Mouse (Mus musculus) forebrain, embryonic 12.5 days (tissue): Measurements from ENCODE around the gene 2610318N02Rik. TPM values are rescaled to one million over a fixed set of nuclear protein-coding genes. Genes with fewer than 3 reads are reported as not detected.
A peak's percentile ranks its signal among the peaks of the same experiment; 100 is the strongest.
"Not testable (repeated sequence)": the region's sequence is repeated elsewhere in the genome, so short reads cannot be mapped to it uniquely, and the experiment has no call there.

Source experiments
- ATAC-seq: fragments of 200-750 bp; cut with Nextera tagmentation; 2 replicates; pipeline ENCODE4 v1.8.0; 2017; ENCODE audit warnings: moderate TSS enrichment; ENCODE audit not compliant: low FRiP score
- H3K27ac ChIP-seq: fragments of 300-500 bp; sonication (generic); 2 replicates; pipeline ENCODE4 v1.5.1; 2016; ENCODE audit warnings: mild to moderate bottlenecking
- H3K27me3 ChIP-seq: fragments of 300-500 bp; sonication (generic); 2 replicates; pipeline ENCODE4 v1.6.1; 2016; ENCODE audit warnings: mild to moderate bottlenecking
- H3K36me3 ChIP-seq: fragments of 300-500 bp; sonication (generic); replicated peaks from 2 replicates; pipeline ENCODE4 v1.6.1; 2016; ENCODE audit warnings: mild to moderate bottlenecking
- H3K4me1 ChIP-seq: fragments of 300-500 bp; sonication (generic); 2 replicates; pipeline ENCODE4 v1.6.1; 2016
- H3K4me2 ChIP-seq: fragments of 300-500 bp; sonication (generic); 2 replicates; pipeline ENCODE4 v1.6.1; 2016; ENCODE audit warnings: mild to moderate bottlenecking, moderate library complexity
- H3K4me3 ChIP-seq: fragments of 300-500 bp; sonication (generic); replicated peaks from 2 replicates; pipeline ENCODE4 v1.5.1; 2016; ENCODE audit warnings: mild to moderate bottlenecking
- H3K9ac ChIP-seq: fragments of 300-500 bp; sonication (generic); 2 replicates; pipeline ENCODE4 v1.6.1; 2016; ENCODE audit warnings: mild to moderate bottlenecking
- H3K9me3 ChIP-seq: fragments of 300-500 bp; sonication (generic); 2 replicates; pipeline ENCODE4 v1.6.1; 2016
- whole genome bisulfite sequencing: fragments of 180-500 bp; shearing (Covaris S2); methylation state at CpG from one replicate; pipeline ENCODE4 v1.1.7; 2016; 5-methylcytosine and 5-hydroxymethylcytosine counted together
- polyA plus RNA-seq: library from polyadenylated mRNA; unstranded; fragments of >200 nt; fragmentation: Nextera tagmentation; extraction: Ambion mirVana; gene quantifications from 2 replicates; pipeline ENCODE4 v1.2.1, GENCODE M21; 2016

Gene 2610318N02Rik
- 79.2 and 79.9 TPM in 2 replicates for polyA plus RNA-seq

- H3K4me2 ChIP-seq = peak within 1 kb of the TSS; percentile 81
- peaks cover 26% of the 10 kb centered on the region for H3K36me3 ChIP-seq
- peaks cover 39% of the 10 kb centered on the region for H3K4me1 ChIP-seq
- peak; percentile 95 for ATAC-seq
- peak within 1 kb of the TSS; percentile 68 for H3K27ac ChIP-seq
- peak within 1 kb of the TSS; percentile 73 for H3K9ac ChIP-seq
- WGBS = under 1% methylated on average over 25 of the region's 25 CpGs
- H3K9me3 ChIP-seq = no peaks in the 10 kb centered on the region
- H3K27me3 ChIP-seq = no peaks in the 10 kb centered on the region
- peak within 1 kb of the TSS; percentile 61 for H3K4me3 ChIP-seq
Measured at GRCm38 (mm10) chr16:17124871-17125520, at the start of gene 2610318N02Rik. 2610318N02Rik (minus strand) TSS chr16:17125167.

- Histone ChIP-seq H3K4me2 (no peak overlapping the region), H3K36me3 (peaks cover 52% of the 10 kb centered on the region), H3K4me3 (no peak overlapping the region), H3K9me3 (no peaks in the 10 kb centered on the region), H3K9ac (no peak overlapping the region), H3K4me1 (no peaks in the 10 kb centered on the region), H3K27ac (no peak overlapping the region), H3K27me3 (no peaks in the 10 kb centered on the region)
- 90% methylated on average over 5 of the region's 5 CpGs for WGBS
- ATAC-seq = no peak
Measured at GRCm38 (mm10) chr16:17168049-17168448, 43.1 kb upstream of the 2610318N02Rik start.

- peaks cover 43% of the 10 kb centered on the region for H3K36me3 ChIP-seq
- H3K9me3 ChIP-seq = no peaks in the 10 kb centered on the region
- ATAC-seq = no peak
- H3K4me2 ChIP-seq = no peak overlapping the region
- no peak overlapping the region for H3K4me3 ChIP-seq
- H3K9ac ChIP-seq = no peak overlapping the region
- H3K27ac ChIP-seq = no peak overlapping the region
- no peaks in the 10 kb centered on the region for H3K27me3 ChIP-seq
- H3K4me1 ChIP-seq = no peaks in the 10 kb centered on the region
Measured at GRCm38 (mm10) chr16:17167179-17167578, 42.2 kb upstream of the 2610318N02Rik start.

GRCm38 (mm10) chr16:17165478-17165877 lies 40.5 kb upstream of the 2610318N02Rik start:
- ATAC-seq, H3K4me2 ChIP-seq, H3K9ac ChIP-seq, H3K27me3 ChIP-seq, H3K4me3 ChIP-seq, H3K4me1 ChIP-seq, H3K9me3 ChIP-seq, H3K27ac ChIP-seq: not testable (repeated sequence)
- peaks cover 36% of the 10 kb centered on the region for H3K36me3 ChIP-seq
- WGBS = 92% methylated on average over 1 of the region's 1 CpGs

- H3K27ac ChIP-seq = no peak overlapping the region
- no peak overlapping the region for H3K4me2 ChIP-seq
- no peak for ATAC-seq
- peaks cover 75% of the 10 kb centered on the region for H3K36me3 ChIP-seq
- H3K4me1 ChIP-seq = no peaks in the 10 kb centered on the region
- no peak overlapping the region for H3K9ac ChIP-seq
- no peak overlapping the region for H3K4me3 ChIP-seq
- no peaks in the 10 kb centered on the region for H3K27me3 ChIP-seq
- no peaks in the 10 kb centered on the region for H3K9me3 ChIP-seq
- WGBS = 95% methylated on average over 2 of the region's 2 CpGs
Measured at GRCm38 (mm10) chr16:17154346-17154745, 29.4 kb upstream of the 2610318N02Rik start.

- H3K9me3 ChIP-seq = no peaks in the 10 kb centered on the region
- peaks cover 17% of the 10 kb centered on the region for H3K27me3 ChIP-seq
- WGBS = 92% methylated on average over 4 of the region's 4 CpGs
- peaks cover 55% of the 10 kb centered on the region for H3K36me3 ChIP-seq
- H3K27ac ChIP-seq = no peak overlapping the region
- no peak overlapping the region for H3K9ac ChIP-seq
- no peak for ATAC-seq
- peaks cover 17% of the 10 kb centered on the region for H3K4me1 ChIP-seq
- no peak overlapping the region for H3K4me2 ChIP-seq
- no peak overlapping the region for H3K4me3 ChIP-seq
Measured at GRCm38 (mm10) chr16:17151874-17152273, 26.9 kb upstream of the 2610318N02Rik start.

GRCm38 (mm10) chr16:17150520-17151258 lies 25.7 kb upstream of the 2610318N02Rik start:
- Histone ChIP-seq H3K27me3 (peaks cover 18% of the 10 kb centered on the region), H3K4me3 (no peak overlapping the region), H3K9ac (no peak overlapping the region), H3K4me1 (peaks cover 17% of the 10 kb centered on the region), H3K27ac (no peak overlapping the region), H3K36me3 (peaks cover 46% of the 10 kb centered on the region), H3K4me2 (no peak overlapping the region), H3K9me3 (no peaks in the 10 kb centered on the region)
- no peak for ATAC-seq
- WGBS = 85% methylated on average over 7 of the region's 7 CpGs

- Histone ChIP-seq H3K9me3 (no peaks in the 10 kb centered on the region), H3K4me3 (peak overlapping the region; percentile 59), H3K36me3 (peaks cover 24% of the 10 kb centered on the region), H3K9ac (no peak overlapping the region), H3K4me1 (peaks cover 17% of the 10 kb centered on the region), H3K27ac (no peak overlapping the region), H3K4me2 (peak overlapping the region; percentile 72), H3K27me3 (peaks cover 22% of the 10 kb centered on the region)
- ATAC-seq = peak; percentile 21; the same call in 1 of the 2 replicates
- WGBS = 8% methylated on average over 16 of the region's 16 CpGs
Measured at GRCm38 (mm10) chr16:17148084-17148483, 23.1 kb upstream of the 2610318N02Rik start.

- Histone ChIP-seq H3K4me1 (peaks cover 17% of the 10 kb centered on the region), H3K27me3 (peaks cover 22% of the 10 kb centered on the region), H3K4me2 (peak overlapping the region; percentile 72), H3K9me3 (no peaks in the 10 kb centered on the region), H3K4me3 (peak overlapping the region; percentile 59), H3K27ac (no peak overlapping the region), H3K9ac (peak overlapping the region; percentile 59), H3K36me3 (peaks cover 19% of the 10 kb centered on the region)
- WGBS = under 1% methylated on average over 41 of the region's 41 CpGs
- ATAC-seq = peak; percentile 36
Measured at GRCm38 (mm10) chr16:17147391-17147929, 22.5 kb upstream of the 2610318N02Rik start.

GRCm38 (mm10) chr16:17146772-17147235 lies 21.8 kb upstream of the 2610318N02Rik start, which contains the start of gene Ccdc116:
Ccdc116 (minus strand) TSS chr16:17147229.
- Histone ChIP-seq H3K27me3 (peaks cover 22% of the 10 kb centered on the region), H3K4me3 (peak within 1 kb of the TSS; percentile 59), H3K4me2 (peak within 1 kb of the TSS; percentile 72), H3K4me1 (peaks cover 17% of the 10 kb centered on the region), H3K9me3 (no peaks in the 10 kb centered on the region), H3K9ac (peak within 1 kb of the TSS; percentile 59), H3K27ac (no peak within 1 kb of the TSS), H3K36me3 (peaks cover 12% of the 10 kb centered on the region)
- under 1% methylated on average over 34 of the region's 34 CpGs for WGBS
- ATAC-seq = peak; percentile 90

- Histone ChIP-seq H3K9ac (no peak within 1 kb of the TSS), H3K4me2 (no peak within 1 kb of the TSS), H3K9me3 (no peaks in the 10 kb centered on the region), H3K36me3 (no peaks in the 10 kb centered on the region), H3K4me1 (peaks cover 17% of the 10 kb centered on the region), H3K27ac (no peak within 1 kb of the TSS), H3K4me3 (no peak within 1 kb of the TSS), H3K27me3 (peaks cover 22% of the 10 kb centered on the region)
- no peak for ATAC-seq
- WGBS = 12% methylated on average over 7 of the region's 7 CpGs
Measured at GRCm38 (mm10) chr16:17144339-17144738, 19.4 kb upstream of the 2610318N02Rik start, which contains the start of gene Ydjc. Ydjc (plus strand) TSS chr16:17144621.

- H3K4me2 ChIP-seq = no peak overlapping the region
- H3K4me1 ChIP-seq = peaks cover 6% of the 10 kb centered on the region
- no peak overlapping the region for H3K27ac ChIP-seq
- no peak overlapping the region for H3K4me3 ChIP-seq
- no peak overlapping the region for H3K9ac ChIP-seq
- no peaks in the 10 kb centered on the region for H3K36me3 ChIP-seq
- no peaks in the 10 kb centered on the region for H3K27me3 ChIP-seq
- no peak for ATAC-seq
- no peaks in the 10 kb centered on the region for H3K9me3 ChIP-seq
- WGBS = 91% methylated on average over 15 of the region's 15 CpGs
Measured at GRCm38 (mm10) chr16:17137355-17137754, 12.4 kb upstream of the 2610318N02Rik start.
